Mouse (Mus musculus) ES-E14 (cell line): ENCODE data around the gene Col4a2.

Experiments
- MAFK ChIP-seq: IDR thresholded peaks from 2 replicates; pipeline ENCODE4 v1.6.1; 2014; ENCODE audit warnings: mild to moderate bottlenecking, low read depth, low read length, inconsistent platforms; ENCODE audit not compliant: insufficient read depth
- ZNF384 ChIP-seq: IDR thresholded peaks from 2 replicates; pipeline ENCODE4 v1.6.1; 2012; ENCODE audit warnings: low read depth, low read length, inconsistent platforms

- no peak for TF ChIP-seq MAFK
- no peak for TF ChIP-seq ZNF384
These were observed 99.0 kb downstream of the Col4a2 start for GRCm38 (mm10) chr8:11411504-11412124.
